Mouse (Mus musculus): ENCODE results near the gene Taar8a.

GRCm38 (mm10) chr10:24087168-24087567, 10.9 kb downstream of the Taar8a start:
- TF ChIP-seq GATA1 (IDR thresholded peaks at IDR 0.05; ENCODE audit: borderline replicate concordance, low read length): no peak
- TF ChIP-seq FLI1 (IDR thresholded peaks at IDR 0.05; ENCODE audit: low read length): no peak

Measured in megakaryocyte, embryonic 14.5 days (primary cell).